Mouse (Mus musculus): ENCODE data around the gene Atg5.

- TF ChIP-seq POLR2A (IDR thresholded peaks at IDR 0.05; ENCODE audit: insufficient read length, low read depth) (no peak), USF1 (IDR thresholded peaks at IDR 0.05; ENCODE audit: low read depth) (no peak), TCF12 (IDR thresholded peaks at IDR 0.05; ENCODE audit: insufficient read depth, poor library complexity, severe bottlenecking) (no peak), SRF (IDR thresholded peaks at IDR 0.05; ENCODE audit: control insufficient read depth, insufficient read length, low read depth) (no peak), CEBPB (IDR thresholded peaks at IDR 0.05; ENCODE audit: insufficient read depth, poor library complexity, severe bottlenecking) (no peak), MYOG (IDR thresholded peaks at IDR 0.05; ENCODE audit: control insufficient read depth in 1 of 3, insufficient read depth in 1 of 3, insufficient read length in 2 of 3, low read depth in 2 of 3) (no peak), MAX (IDR thresholded peaks at IDR 0.05; ENCODE audit: low read depth) (no peak), MYOD1 (IDR thresholded peaks at IDR 0.05; ENCODE audit: control insufficient read depth in 1 of 3, insufficient read length in 2 of 3, low read depth in 2 of 3) (no peak), POLR2AphosphoS2 (IDR thresholded peaks at IDR 0.05; ENCODE audit: insufficient read length, low read depth) (no peak), E2F4 (IDR thresholded peaks at IDR 0.05; ENCODE audit: insufficient read depth) (no peak), REST (IDR thresholded peaks at IDR 0.05; ENCODE audit: insufficient read depth, insufficient read length) (no peak)
These were observed 48.4 kb downstream of the Atg5 start for GRCm38 (mm10) chr10:44316280-44317270.

Measured in myocyte (in vitro differentiated cells).